Mouse (Mus musculus) C2C12 (cell line): Measurements from ENCODE around the gene Ccm2. TPM values are rescaled to one million over a fixed set of nuclear protein-coding genes. Genes with fewer than 3 reads are reported as not detected.

Experiments used
- H3K27me3 ChIP-seq: one replicate; pipeline ENCODE4 v1.6.1; 2011; ENCODE audit not compliant: control insufficient read depth, insufficient read depth, insufficient read length
- H3K36me3 ChIP-seq: one replicate; pipeline ENCODE4 v1.6.1; 2011; ENCODE audit not compliant: control insufficient read depth, insufficient read depth
- H3K4me3 ChIP-seq: one replicate; pipeline ENCODE4 v1.5.1; 2011; ENCODE audit warnings: mild to moderate bottlenecking, control low read depth; ENCODE audit not compliant: poor library complexity, insufficient read depth, severe bottlenecking
- H3K79me2 ChIP-seq: one replicate; pipeline ENCODE4 v1.6.1; 2011; ENCODE audit not compliant: control insufficient read depth, insufficient read depth
- H3K79me3 ChIP-seq: one replicate; pipeline ENCODE4 v1.6.1; 2011; ENCODE audit warnings: low read depth, control low read depth
- H3ac ChIP-seq: one replicate; pipeline ENCODE3; 2011; ENCODE audit warnings: low read depth; ENCODE audit not compliant: control insufficient read depth, insufficient read length
- CEBPB ChIP-seq: IDR thresholded peaks from one replicate; pipeline ENCODE4 v1.6.1; 2011; ENCODE audit warnings: low read depth, mild to moderate bottlenecking, control low read depth, moderate library complexity
- CTCF ChIP-seq: IDR thresholded peaks from one replicate; pipeline ENCODE4 v1.5.1; 2011; ENCODE audit not compliant: control insufficient read depth, insufficient read depth, insufficient read length
- FOSL1 ChIP-seq: IDR thresholded peaks from one replicate; pipeline ENCODE4 v1.8.0; 2011; ENCODE audit warnings: mild to moderate bottlenecking, low read length; ENCODE audit not compliant: poor library complexity, insufficient read depth, severe bottlenecking
- MAX ChIP-seq: IDR thresholded peaks from one replicate; pipeline ENCODE4 v1.6.1; 2011; ENCODE audit warnings: mild to moderate bottlenecking, control low read depth
- MYOD1 ChIP-seq: IDR thresholded peaks from one replicate; pipeline ENCODE4 v1.6.1; 2011; ENCODE audit warnings: low read depth; ENCODE audit not compliant: control insufficient read depth, insufficient read length
- MYOG ChIP-seq: IDR thresholded peaks from one replicate; pipeline ENCODE4 v1.6.1; 2011; ENCODE audit not compliant: control insufficient read depth, insufficient read length; ENCODE audit errors: extremely low read depth
- USF1 ChIP-seq: IDR thresholded peaks from one replicate; pipeline ENCODE4 v1.6.1; 2011; ENCODE audit warnings: low read depth, mild to moderate bottlenecking, control low read depth, moderate library complexity
- polyA plus RNA-seq: library from polyadenylated mRNA; unstranded; fragments of >200 nt; fragmentation: generic; extraction: Trizol; gene quantifications from one replicate; pipeline ENCODE4 v1.2.1, GENCODE M21; 2012; ENCODE audit warnings: missing spikeins

Gene Ccm2
- polyA plus RNA-seq, 1 experiment, result 90.7 TPM

DNA sequence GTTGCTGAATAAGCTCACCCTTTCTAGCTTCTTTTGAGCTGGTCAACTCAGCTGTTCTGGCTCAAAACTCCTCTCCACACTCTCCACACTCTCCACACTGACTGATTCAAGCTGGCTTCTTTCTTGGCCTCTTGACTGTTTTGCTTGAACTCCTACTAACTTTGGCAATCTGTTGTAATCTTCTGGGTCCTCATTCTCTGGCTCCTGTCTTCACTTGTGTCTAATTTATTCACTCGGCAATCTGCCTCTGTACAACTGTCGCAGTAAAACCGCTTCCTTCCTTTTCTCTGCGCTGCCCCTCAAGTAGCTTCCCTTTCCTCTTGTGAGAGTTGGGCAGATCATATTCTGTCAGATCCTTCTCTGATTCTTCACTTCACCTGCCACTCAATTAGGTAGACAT, 81.0 kb downstream of the Ccm2 start:
- Histone ChIP-seq H3K36me3 (peaks cover 24% of the 10 kb centered on the region), H3ac (no peak overlapping the region), H3K4me3 (no peak overlapping the region), H3K79me3 (peaks cover 26% of the 10 kb centered on the region), H3K27me3 (no peaks in the 10 kb centered on the region), H3K79me2 (peaks cover 45% of the 10 kb centered on the region)
- no peak for TF ChIP-seq MYOG
- TF ChIP-seq FOSL1, result no peak
- no peak for TF ChIP-seq CTCF
- TF ChIP-seq MYOD1, result no peak
- no peak for TF ChIP-seq CEBPB
- TF ChIP-seq USF1, result no peak
- no peak for TF ChIP-seq MAX

DNA sequence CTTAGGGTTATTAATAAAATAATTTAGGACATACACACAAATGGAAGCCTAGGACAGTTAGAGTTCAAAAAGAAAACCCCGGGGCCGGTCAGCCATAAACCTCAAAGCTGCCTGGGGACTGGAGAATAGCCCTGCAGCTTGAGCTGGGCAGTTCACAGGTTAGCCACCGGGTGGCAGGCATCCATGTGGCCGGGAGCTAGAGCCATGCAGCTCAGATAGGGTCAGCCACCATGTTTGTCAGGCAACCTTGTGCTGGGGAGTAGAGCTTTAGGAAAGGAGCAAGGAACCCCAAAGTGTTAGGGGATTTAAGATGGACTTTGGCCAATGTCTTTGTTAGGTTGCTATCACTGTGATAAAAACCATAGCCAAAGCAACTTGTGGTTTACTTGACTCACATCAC, 81.9 kb downstream of the Ccm2 start:
- Histone ChIP-seq H3K36me3 (peaks cover 16% of the 10 kb centered on the region), H3K79me3 (peaks cover 19% of the 10 kb centered on the region), H3K27me3 (peaks cover 3% of the 10 kb centered on the region), H3ac (no peak overlapping the region), H3K4me3 (no peak overlapping the region), H3K79me2 (peaks cover 36% of the 10 kb centered on the region)
- TF ChIP-seq CTCF (peak; percentile 67), MYOD1 (no peak), MAX (peak; percentile 64)

DNA sequence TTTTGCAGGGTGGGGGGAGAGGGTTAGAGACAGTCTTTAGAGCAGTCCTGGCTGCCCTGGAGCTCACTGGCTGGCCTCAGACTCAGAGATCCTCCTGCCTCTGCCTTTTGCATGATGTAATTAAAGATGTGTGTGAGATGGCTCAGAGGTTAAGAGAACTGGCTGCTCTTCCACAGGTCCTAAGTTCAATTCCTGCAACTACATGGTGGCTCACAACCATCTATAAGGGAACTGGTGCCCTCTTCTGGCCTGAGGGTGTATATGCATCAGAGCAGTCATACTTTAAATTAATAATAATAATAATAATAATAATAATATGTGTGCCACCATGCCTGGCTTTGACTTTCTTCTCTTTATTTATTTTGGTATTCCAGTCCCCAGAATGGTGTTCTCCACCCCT, 83.0 kb downstream of the Ccm2 start:
- Histone ChIP-seq H3K79me3 (peaks cover 8% of the 10 kb centered on the region), H3ac (no peak overlapping the region), H3K4me3 (no peak overlapping the region), H3K36me3 (peaks cover 5% of the 10 kb centered on the region), H3K79me2 (peaks cover 25% of the 10 kb centered on the region), H3K27me3 (peaks cover 3% of the 10 kb centered on the region)
- no peak for TF ChIP-seq CEBPB
- TF ChIP-seq MYOG, result no peak
- no peak for TF ChIP-seq CTCF

DNA sequence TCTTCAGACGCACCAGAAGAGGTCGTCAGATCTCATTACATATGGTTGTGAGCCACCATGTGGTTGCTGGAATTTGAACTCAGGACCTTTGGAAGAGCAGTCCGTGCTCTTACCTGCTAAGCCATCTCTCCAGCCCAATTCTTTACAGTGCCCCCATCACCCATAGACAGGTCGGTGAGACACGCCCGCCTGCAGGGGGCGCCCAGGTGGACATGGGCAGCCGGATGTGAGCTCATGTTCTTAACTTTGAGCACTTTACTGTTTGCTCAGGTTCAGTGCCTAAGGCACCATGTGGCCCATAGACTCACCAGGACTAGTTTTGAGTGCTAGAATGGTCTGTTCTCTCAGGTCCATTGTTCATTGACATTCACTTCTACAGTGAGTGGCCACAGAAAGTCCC, 89.5 kb downstream of the Ccm2 start:
- Histone ChIP-seq H3ac (no peak overlapping the region), H3K4me3 (no peak overlapping the region), H3K79me3 (no peaks in the 10 kb centered on the region), H3K36me3 (no peaks in the 10 kb centered on the region), H3K27me3 (peaks cover 3% of the 10 kb centered on the region), H3K79me2 (no peaks in the 10 kb centered on the region)
- TF ChIP-seq FOSL1 (no peak), CEBPB (no peak), MAX (no peak), CTCF (no peak), MYOD1 (no peak), MYOG (no peak), USF1 (no peak)

DNA sequence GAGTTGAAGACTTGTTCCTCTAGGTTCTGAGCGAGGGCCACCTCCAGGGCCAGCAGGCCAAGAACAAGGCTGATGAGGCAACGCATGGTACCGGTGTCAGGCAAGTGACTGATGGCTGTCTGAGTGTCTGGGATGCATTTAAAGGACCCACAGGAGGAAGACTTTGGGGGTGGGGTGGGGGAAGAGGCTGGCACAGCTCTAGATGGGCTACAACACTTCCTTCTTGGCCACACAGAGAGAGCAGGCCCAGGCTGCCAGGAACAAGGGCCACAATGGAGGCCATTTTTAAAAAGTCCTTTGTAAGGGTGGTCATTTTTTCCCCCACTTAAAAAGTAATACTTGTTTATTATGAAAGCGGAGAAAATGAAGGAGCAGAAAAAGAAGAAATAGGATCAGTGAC, 91.8 kb downstream of the Ccm2 start, which contains the start of gene Wap:
Wap (minus strand) TSS at position 101 of the 400 bp plus-strand sequence.
- Histone ChIP-seq H3K79me2 (no peaks in the 10 kb centered on the region), H3K27me3 (peaks cover 9% of the 10 kb centered on the region), H3K4me3 (no peak within 1 kb of the TSS), H3K36me3 (no peaks in the 10 kb centered on the region), H3ac (no peak within 1 kb of the TSS), H3K79me3 (no peaks in the 10 kb centered on the region)
- TF ChIP-seq FOSL1 (no peak), MAX (no peak), USF1 (no peak), CEBPB (no peak), CTCF (no peak), MYOD1 (no peak), MYOG (no peak)

DNA sequence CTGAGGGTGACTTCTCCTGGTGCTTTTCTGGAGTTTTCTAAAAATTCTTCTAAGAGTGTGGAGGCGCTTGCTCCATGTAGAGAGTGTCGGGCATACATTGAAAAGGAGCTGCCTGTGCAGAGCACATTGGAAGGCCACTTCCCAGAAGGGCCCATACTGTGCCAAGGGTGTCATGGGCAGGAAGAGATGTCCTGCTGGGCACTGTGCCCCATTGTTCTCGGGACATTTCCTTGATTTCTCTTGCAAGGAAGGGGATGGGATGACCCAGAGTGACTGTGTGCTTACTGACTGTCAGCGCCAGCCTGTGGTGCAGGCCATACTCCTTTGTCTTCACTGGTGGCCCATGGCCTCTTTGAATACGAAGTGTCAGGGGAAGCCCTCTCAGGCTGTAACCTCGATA, 92.4 kb downstream of the Ccm2 start:
- H3K79me3 ChIP-seq, result no peaks in the 10 kb centered on the region
- H3ac ChIP-seq, result no peak overlapping the region
- H3K4me3 ChIP-seq, result no peak overlapping the region
- H3K27me3 ChIP-seq, result peaks cover 13% of the 10 kb centered on the region
- no peaks in the 10 kb centered on the region for H3K36me3 ChIP-seq
- H3K79me2 ChIP-seq, result no peaks in the 10 kb centered on the region
- TF ChIP-seq FOSL1 (no peak), MYOG (no peak), USF1 (no peak), MYOD1 (no peak), CTCF (no peak), CEBPB (no peak), MAX (no peak)
